Mouse (Mus musculus) ES-E14 (cell line): ENCODE results near the gene Mrln. TPM values are rescaled to one million over a fixed set of nuclear protein-coding genes. Genes with fewer than 3 reads are reported as not detected.

Experiments used
- DNase-seq: peaks from one replicate; pipeline ENCODE4 v3.0.0-alpha.2; 2013; ENCODE audit warnings: low read depth, low spot score
- H3K27ac ChIP-seq: 2 replicates; pipeline ENCODE4 v1.5.1; 2012; ENCODE audit warnings: low read depth, mild to moderate bottlenecking, low read length, moderate library complexity, mixed read lengths; ENCODE audit not compliant: poor library complexity, insufficient read depth, severe bottlenecking
- H3K36me3 ChIP-seq: 2 replicates; pipeline ENCODE4 v1.6.1; 2012; ENCODE audit warnings: mild to moderate bottlenecking, low read length, moderate library complexity, mixed read lengths; ENCODE audit not compliant: control insufficient read depth, poor library complexity, insufficient read depth, severe bottlenecking
- H3K4me1 ChIP-seq, 2 experiments: fragments of 150-350 bp in 1 of 2; sonication (generic) in 1 of 2; 2 replicates each; pipeline ENCODE4 v1.6.1; 2012; ENCODE audit warnings: low read length in 2 of 2, mild to moderate bottlenecking in 1 of 2, mixed read lengths in 1 of 2; ENCODE audit not compliant: control insufficient read depth in 2 of 2, insufficient read depth in 2 of 2, poor library complexity in 1 of 2
- H3K4me3 ChIP-seq, 2 experiments: fragments of 150-350 bp in 1 of 2; sonication (generic) in 1 of 2; 2 replicates each; pipeline ENCODE4 v1.5.1; 2012; ENCODE audit warnings: low read length in 2 of 2, low read depth in 1 of 2, mild to moderate bottlenecking in 1 of 2, mixed read lengths in 1 of 2; ENCODE audit not compliant: insufficient read depth in 1 of 2, poor library complexity in 1 of 2, severe bottlenecking in 1 of 2
- H3K9ac ChIP-seq: 2 replicates; pipeline ENCODE4 v1.6.1; 2012; ENCODE audit warnings: low read depth, mild to moderate bottlenecking, low read length, mixed read lengths; ENCODE audit not compliant: poor library complexity, insufficient read depth, severe bottlenecking
- H3K9me3 ChIP-seq: fragments of 150-350 bp; sonication (generic); 2 replicates; pipeline ENCODE4 v1.6.1; 2012; ENCODE audit warnings: low read depth, mild to moderate bottlenecking, low read length; ENCODE audit not compliant: control insufficient read depth, insufficient read depth
- CHD2 ChIP-seq: IDR thresholded peaks from 2 replicates; pipeline ENCODE4 v1.6.1; 2014; ENCODE audit warnings: mild to moderate bottlenecking, low read depth, low read length, inconsistent platforms
- HCFC1 ChIP-seq: IDR thresholded peaks from 2 replicates; pipeline ENCODE4 v1.6.1; 2012; ENCODE audit warnings: low read length, inconsistent platforms, borderline replicate concordance; ENCODE audit not compliant: insufficient read depth
- MAFK ChIP-seq: IDR thresholded peaks from 2 replicates; pipeline ENCODE4 v1.6.1; 2014; ENCODE audit warnings: mild to moderate bottlenecking, low read depth, low read length, inconsistent platforms; ENCODE audit not compliant: insufficient read depth
- ZC3H11A ChIP-seq: IDR thresholded peaks from 2 replicates; pipeline ENCODE4 v1.6.1; 2012; ENCODE audit warnings: low read depth, mild to moderate bottlenecking, inconsistent platforms, low read length, borderline replicate concordance
- ZNF384 ChIP-seq: IDR thresholded peaks from 2 replicates; pipeline ENCODE4 v1.6.1; 2012; ENCODE audit warnings: low read depth, low read length, inconsistent platforms
- in situ Hi-C, 2 experiments: fragments of 600-800 bp; cut with MboI; formaldehyde crosslinking; loops; one replicate each; pipeline ENCODE4 v1.15.1; 2025; ENCODE audit warnings: low sequenced_read_pairs in 2 of 2, inconsistent platforms in 1 of 2; ENCODE audit not compliant: unreplicated experiment in 2 of 2
- total RNA-seq: library from RNA; depleted of rRNA; stranded (reverse); fragments of 300-350 nt; gene quantifications from 2 replicates; pipeline ENCODE4 v1.2.3, GENCODE M21; 2012

Mrln gene
- total RNA-seq, 1 experiment, result not detected

- Histone ChIP-seq H3K9me3 (no peaks in the 10 kb centered on the region), H3K4me1 (peaks cover 0 to 2% of the 10 kb centered on the region in 2 experiments; a peak in 1 of 4 replicates), H3K27ac (no peak overlapping the region), H3K9ac (no peak overlapping the region), H3K36me3 (peaks cover 40% of the 10 kb centered on the region; the same call in 1 of the 2 replicates), H3K4me3 (no peak overlapping the region)
- TF ChIP-seq ZC3H11A (no peak), ZNF384 (no peak), HCFC1 (no peak), CHD2 (no peak), MAFK (no peak)
- in situ Hi-C loops, result no loop called here
- DNase-seq, result no peak
These were observed 36.1 kb upstream of the Mrln start for GRCm38 (mm10) chr10:70168396-70168795.

- in situ Hi-C loops, result no loop called here
- H3K4me1 ChIP-seq, result peaks cover 0 to 2% of the 10 kb centered on the region in 2 experiments; a peak in 1 of 4 replicates
- no peaks in the 10 kb centered on the region for H3K9me3 ChIP-seq
- no peak overlapping the region for H3K27ac ChIP-seq
- TF ChIP-seq HCFC1, result no peak
- TF ChIP-seq ZC3H11A, result no peak
- TF ChIP-seq ZNF384, result no peak
- TF ChIP-seq MAFK, result no peak
- TF ChIP-seq CHD2, result no peak
- no peak overlapping the region for H3K4me3 ChIP-seq
- no peak for DNase-seq
- H3K36me3 ChIP-seq, result peaks cover 36% of the 10 kb centered on the region; the same call in 1 of the 2 replicates
- H3K9ac ChIP-seq, result no peak overlapping the region
These were observed 35.4 kb upstream of the Mrln start for GRCm38 (mm10) chr10:70169044-70169443.

- TF ChIP-seq MAFK, result peak; percentile 70; the same call in 1 of the 2 replicates
- TF ChIP-seq ZNF384, result no peak
- no peak for TF ChIP-seq HCFC1
- no peak for TF ChIP-seq ZC3H11A
- DNase-seq, result peak; percentile 51
- no peaks in the 10 kb centered on the region for H3K9me3 ChIP-seq
- no peak overlapping the region for H3K4me3 ChIP-seq
- peaks cover 0 to 6% of the 10 kb centered on the region in 2 experiments; a peak in 1 of 4 replicates for H3K4me1 ChIP-seq
- no peak overlapping the region for H3K27ac ChIP-seq
- no peak overlapping the region for H3K9ac ChIP-seq
- peaks cover 38% of the 10 kb centered on the region; the same call in 1 of the 2 replicates for H3K36me3 ChIP-seq
- in situ Hi-C loops, result no loop called here
These were observed 31.1 kb upstream of the Mrln start for GRCm38 (mm10) chr10:70173314-70173713.

- in situ Hi-C loops, result no loop called here
- Histone ChIP-seq H3K4me1 (peaks cover 0 to 6% of the 10 kb centered on the region in 2 experiments; a peak in 1 of 4 replicates), H3K4me3 (no peak overlapping the region), H3K27ac (no peak overlapping the region), H3K9ac (no peak overlapping the region), H3K36me3 (peaks cover 28% of the 10 kb centered on the region; the same call in 1 of the 2 replicates), H3K9me3 (no peaks in the 10 kb centered on the region)
- DNase-seq, result no peak
- TF ChIP-seq CHD2, result no peak
These were observed 29.8 kb upstream of the Mrln start for GRCm38 (mm10) chr10:70174494-70175190.

GRCm38 (mm10) chr10:70180727-70181126 lies 23.7 kb upstream of the Mrln start:
- TF ChIP-seq MAFK (no peak), CHD2 (no peak), HCFC1 (no peak), ZNF384 (no peak), ZC3H11A (no peak)
- H3K4me3 ChIP-seq, result no peak overlapping the region
- H3K9ac ChIP-seq, result no peak overlapping the region
- no peak for DNase-seq
- no peaks in the 10 kb centered on the region for H3K4me1 ChIP-seq
- no peaks in the 10 kb centered on the region for H3K9me3 ChIP-seq
- no peak overlapping the region for H3K27ac ChIP-seq
- in situ Hi-C loops, result no loop called here
- peaks cover 15% of the 10 kb centered on the region; the same call in 1 of the 2 replicates for H3K36me3 ChIP-seq
